Mouse (Mus musculus) embryo, embryonic 11.5 days (tissue): Measurements from ENCODE around the gene Gpam.

Experiments used
- DNase-seq: peaks from one replicate; pipeline ENCODE4 v3.0.0-alpha.2; 2012; ENCODE audit warnings: low read depth, low spot score

Gene Gpam

GRCm38 (mm10) chr19:55061951-55062350 lies 65.1 kb downstream of the Gpam start:
- DNase-seq: peak; percentile 44

GRCm38 (mm10) chr19:55061447-55061901 lies 65.6 kb downstream of the Gpam start:
- DNase-seq: no peak

- DNase-seq: peak; percentile 62
Measured at GRCm38 (mm10) chr19:55060964-55061363, 66.1 kb downstream of the Gpam start.

GRCm38 (mm10) chr19:55057483-55057882 lies 69.6 kb downstream of the Gpam start:
- no peak for DNase-seq

- DNase-seq: no peak
Measured at GRCm38 (mm10) chr19:55055634-55056269, 71.3 kb downstream of the Gpam start.

GRCm38 (mm10) chr19:55053163-55053562 lies 73.9 kb downstream of the Gpam start:
- no peak for DNase-seq

- no peak for DNase-seq
Measured at GRCm38 (mm10) chr19:55037406-55037805, 89.6 kb downstream of the Gpam start.

GRCm38 (mm10) chr19:55018872-55019271 lies 108.2 kb downstream of the Gpam start:
- no peak for DNase-seq
